Mouse (Mus musculus): ENCODE results near the gene Ddr1. TPM values are rescaled to one million over a fixed set of nuclear protein-coding genes. Genes with fewer than 3 reads are reported as not detected.

Ddr1 gene
- polyA plus RNA-seq, 1 experiment from 2014 or later = 50.6 TPM

DNA sequence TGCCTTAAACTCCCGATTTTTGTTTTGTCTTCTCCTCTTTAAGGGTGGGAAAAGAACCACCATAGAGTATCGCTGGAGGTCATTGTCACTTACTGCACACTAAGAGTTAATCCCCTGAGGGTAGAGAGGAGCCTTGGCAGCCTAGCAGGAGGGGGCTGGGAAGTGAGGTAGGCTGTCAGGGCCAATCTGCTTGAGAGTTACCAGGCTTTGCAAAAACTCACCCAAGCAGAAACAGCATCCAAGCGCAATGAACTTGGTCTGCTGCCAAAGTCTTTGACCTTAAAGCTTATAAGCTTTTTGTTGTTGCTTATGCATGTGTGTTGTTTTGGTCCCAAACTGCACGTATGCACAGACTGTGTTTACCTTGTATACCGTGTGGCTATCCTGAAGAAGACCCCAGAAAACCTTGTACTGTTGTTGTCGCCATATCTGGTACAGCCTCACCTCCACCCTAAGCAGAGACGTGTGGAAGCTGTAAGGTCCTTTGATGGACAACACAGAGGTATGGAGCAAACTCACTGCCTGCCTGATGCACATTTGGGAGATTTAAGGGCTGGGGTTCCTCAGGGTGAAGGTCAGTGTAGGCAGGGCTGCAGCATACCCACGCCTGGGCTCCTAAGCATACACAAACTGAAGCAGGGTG is 6.4 kb upstream of the Ddr1 start:
- Histone ChIP-seq H3K9ac (replicated peaks; ENCODE audit: low read depth, low read length) (no peak overlapping the region), H3K9me3 (ENCODE audit: control insufficient read depth, low read depth, low read length) (no peaks in the 10 kb centered on the region), H3K4me2 (replicated peaks; ENCODE audit: low read depth, low read length) (no peak overlapping the region), H3K4me1 (ENCODE audit: control insufficient read depth, insufficient read depth, low read length) (peaks cover 13% of the 10 kb centered on the region), H3K4me3 (ENCODE audit: low read depth, low read length) (no peak overlapping the region), H3K27me3 (ENCODE audit: control insufficient read depth, insufficient read depth, low read length) (no peaks in the 10 kb centered on the region), H3K27ac (ENCODE audit: low read length) (peak overlapping the region; percentile 55; the same call in 1 of the 2 replicates), H3K36me3 (ENCODE audit: control insufficient read depth, insufficient read depth, low read length) (no peaks in the 10 kb centered on the region)
- 33% methylated on average over 8 of the region's 8 CpGs for WGBS
- peak; percentile 42; the same call in 1 of the 2 replicates for ATAC-seq (ENCODE audit: insufficient number of reproducible peaks, insufficient read depth, low FRiP score, low read depth)

DNA sequence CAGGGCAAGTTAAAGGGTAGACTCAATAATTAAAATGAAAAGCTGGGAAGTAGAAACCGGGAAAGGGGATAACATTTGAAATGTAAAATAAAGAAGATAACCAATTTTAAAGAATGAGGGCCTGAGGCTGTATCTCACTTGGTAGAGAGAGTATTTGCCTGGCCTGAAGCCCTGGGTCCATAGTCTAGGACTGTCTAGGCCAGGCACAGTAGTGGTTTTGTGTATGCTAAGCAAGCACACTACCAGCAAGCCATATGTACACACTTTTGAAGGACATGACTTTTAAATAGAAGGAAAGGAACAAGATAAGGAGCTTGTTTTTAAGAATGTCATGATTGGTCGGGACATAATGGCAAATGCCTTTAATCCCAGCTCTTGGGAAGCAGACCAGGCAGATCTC is 4.2 kb upstream of the Ddr1 start:
- no peak overlapping the region for H3K9ac ChIP-seq (replicated peaks; ENCODE audit: low read depth, low read length)
- no peaks in the 10 kb centered on the region for H3K27me3 ChIP-seq (ENCODE audit: control insufficient read depth, insufficient read depth, low read length)
- peaks cover 13% of the 10 kb centered on the region for H3K4me1 ChIP-seq (ENCODE audit: control insufficient read depth, insufficient read depth, low read length)
- H3K4me2 ChIP-seq (replicated peaks; ENCODE audit: low read depth, low read length) = no peak overlapping the region
- H3K4me3 ChIP-seq (ENCODE audit: low read depth, low read length) = no peak overlapping the region
- no peak for ATAC-seq (ENCODE audit: insufficient number of reproducible peaks, insufficient read depth, low FRiP score, low read depth)
- H3K36me3 ChIP-seq (ENCODE audit: control insufficient read depth, insufficient read depth, low read length) = no peaks in the 10 kb centered on the region
- H3K9me3 ChIP-seq (ENCODE audit: control insufficient read depth, low read depth, low read length) = no peaks in the 10 kb centered on the region
- no peak overlapping the region for H3K27ac ChIP-seq (ENCODE audit: low read length)
- WGBS = 61% methylated on average over 2 of the region's 2 CpGs

DNA sequence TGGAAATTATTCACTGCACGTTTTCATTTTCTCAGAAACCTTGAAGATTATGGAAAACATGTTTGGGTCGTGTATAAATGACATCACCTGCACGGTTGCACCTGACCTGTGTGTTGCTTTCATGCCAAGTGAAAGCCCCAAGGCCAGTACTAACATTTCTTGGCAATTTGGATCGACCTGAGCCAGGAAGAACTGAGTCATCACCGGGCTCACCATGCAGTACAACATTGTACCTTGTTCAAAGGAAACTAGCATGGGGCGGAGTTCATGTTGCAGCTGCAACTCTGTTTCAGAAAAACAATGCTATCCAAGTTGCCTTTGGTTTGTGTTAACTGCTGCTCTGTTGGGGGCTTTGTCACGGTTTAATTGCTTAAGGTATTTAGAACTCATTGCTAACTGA is 3.5 kb upstream of the Ddr1 start:
- no peak overlapping the region for H3K9ac ChIP-seq (replicated peaks; ENCODE audit: low read depth, low read length)
- H3K27me3 ChIP-seq (ENCODE audit: control insufficient read depth, insufficient read depth, low read length) = no peaks in the 10 kb centered on the region
- H3K4me2 ChIP-seq (replicated peaks; ENCODE audit: low read depth, low read length) = no peak overlapping the region
- H3K4me3 ChIP-seq (ENCODE audit: low read depth, low read length) = no peak overlapping the region
- H3K9me3 ChIP-seq (ENCODE audit: control insufficient read depth, low read depth, low read length) = no peaks in the 10 kb centered on the region
- no peaks in the 10 kb centered on the region for H3K36me3 ChIP-seq (ENCODE audit: control insufficient read depth, insufficient read depth, low read length)
- WGBS = 69% methylated on average over 7 of the region's 7 CpGs
- H3K4me1 ChIP-seq (ENCODE audit: control insufficient read depth, insufficient read depth, low read length) = peaks cover 15% of the 10 kb centered on the region
- no peak for ATAC-seq (ENCODE audit: insufficient number of reproducible peaks, insufficient read depth, low FRiP score, low read depth)
- H3K27ac ChIP-seq (ENCODE audit: low read length) = no peak overlapping the region

DNA sequence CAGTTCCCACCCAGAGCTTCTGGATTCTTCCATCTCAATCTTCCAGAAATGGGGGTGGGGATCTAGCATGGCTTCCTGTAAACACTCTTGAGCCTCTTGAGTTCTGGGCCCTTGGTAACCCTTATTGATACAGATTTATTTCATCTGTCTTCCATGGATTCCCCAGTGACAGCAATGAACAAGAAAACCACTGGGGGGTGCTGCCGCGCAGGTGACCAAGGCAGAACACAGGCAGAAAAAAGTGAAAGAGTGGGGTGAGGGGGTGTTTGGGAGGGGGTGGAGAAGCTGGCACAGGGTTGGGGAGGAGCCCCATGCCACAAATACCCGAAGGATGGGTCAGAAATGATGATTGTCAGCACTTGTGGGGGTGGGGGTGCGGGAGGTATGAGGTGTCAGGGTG is 1.4 kb upstream of the Ddr1 start:
- H3K4me2 ChIP-seq (replicated peaks; ENCODE audit: low read depth, low read length) = no peak overlapping the region
- no peak for ATAC-seq (ENCODE audit: insufficient number of reproducible peaks, insufficient read depth, low FRiP score, low read depth)
- peak overlapping the region; percentile 95; the same call in 1 of the 2 replicates for H3K27ac ChIP-seq (ENCODE audit: low read length)
- H3K27me3 ChIP-seq (ENCODE audit: control insufficient read depth, insufficient read depth, low read length) = no peaks in the 10 kb centered on the region
- 27% methylated on average over 4 of the region's 4 CpGs for WGBS
- no peaks in the 10 kb centered on the region for H3K36me3 ChIP-seq (ENCODE audit: control insufficient read depth, insufficient read depth, low read length)
- H3K9ac ChIP-seq (replicated peaks; ENCODE audit: low read depth, low read length) = no peak overlapping the region
- H3K4me3 ChIP-seq (ENCODE audit: low read depth, low read length) = no peak overlapping the region
- no peaks in the 10 kb centered on the region for H3K9me3 ChIP-seq (ENCODE audit: control insufficient read depth, low read depth, low read length)
- peaks cover 16% of the 10 kb centered on the region for H3K4me1 ChIP-seq (ENCODE audit: control insufficient read depth, insufficient read depth, low read length)

DNA sequence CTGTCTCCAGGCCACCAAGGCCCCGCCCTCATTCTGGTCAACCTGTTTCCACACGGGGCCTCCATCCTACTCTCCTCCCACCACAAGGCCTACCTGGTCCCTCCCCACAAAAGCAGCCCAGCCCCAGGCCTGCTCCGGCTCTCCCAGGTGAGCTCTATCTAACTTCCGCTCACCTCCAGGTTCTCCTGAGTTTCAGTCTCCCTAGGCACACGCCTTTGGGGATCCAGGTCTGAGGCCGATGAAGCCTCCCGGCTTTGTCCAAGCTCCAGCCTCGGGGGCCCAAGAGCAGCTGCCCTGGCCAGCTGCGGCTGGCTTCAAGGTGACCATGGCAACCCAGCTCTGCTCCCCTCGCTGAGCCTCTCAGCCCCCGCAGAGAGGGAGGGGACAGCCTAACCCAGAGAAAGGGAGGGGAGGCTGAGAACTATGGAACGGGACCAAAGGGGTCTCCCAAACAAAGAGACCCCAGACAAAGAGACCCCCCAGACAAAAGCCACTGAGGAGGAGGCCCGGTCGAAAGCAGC is 610 bp downstream of the Ddr1 start:
- peak overlapping the region; percentile 31; the same call in 1 of the 2 replicates for H3K9ac ChIP-seq (replicated peaks; ENCODE audit: low read depth, low read length)
- no peaks in the 10 kb centered on the region for H3K27me3 ChIP-seq (ENCODE audit: control insufficient read depth, insufficient read depth, low read length)
- no peaks in the 10 kb centered on the region for H3K9me3 ChIP-seq (ENCODE audit: control insufficient read depth, low read depth, low read length)
- H3K4me2 ChIP-seq (replicated peaks; ENCODE audit: low read depth, low read length) = peak overlapping the region; percentile 64
- H3K36me3 ChIP-seq (ENCODE audit: control insufficient read depth, insufficient read depth, low read length) = no peaks in the 10 kb centered on the region; the same call in 1 of the 2 replicates
- H3K4me3 ChIP-seq (ENCODE audit: low read depth, low read length) = peak overlapping the region; percentile 30
- peak overlapping the region; percentile 95 for H3K27ac ChIP-seq (ENCODE audit: low read length)
- peak; percentile 46; the same call in 1 of the 2 replicates for ATAC-seq (ENCODE audit: insufficient number of reproducible peaks, insufficient read depth, low FRiP score, low read depth)
- WGBS = 2% methylated on average over 14 of the region's 14 CpGs
- H3K4me1 ChIP-seq (ENCODE audit: control insufficient read depth, insufficient read depth, low read length) = peaks cover 20% of the 10 kb centered on the region

DNA sequence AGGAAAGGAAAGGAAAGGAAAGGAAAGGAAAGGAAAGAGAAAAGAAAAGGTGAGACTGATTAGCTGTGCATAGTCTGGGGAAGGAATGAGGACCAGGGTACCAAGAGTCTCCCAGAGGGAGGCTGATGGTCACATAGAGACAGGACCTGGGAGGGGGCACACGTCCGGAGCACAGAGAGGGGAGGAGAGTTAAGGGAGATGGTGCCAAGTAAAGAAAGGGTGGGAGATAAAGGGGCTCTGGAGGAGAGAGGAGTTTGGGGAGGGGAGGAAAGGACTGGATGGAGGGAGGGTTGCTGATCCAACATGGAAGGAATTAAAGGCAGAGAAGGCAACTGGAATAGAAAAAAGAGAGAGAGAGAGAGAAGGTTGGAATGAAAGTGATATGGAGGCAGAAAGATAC is 1.4 kb downstream of the Ddr1 start:
- Histone ChIP-seq H3K9ac (replicated peaks; ENCODE audit: low read depth, low read length) (peak overlapping the region; percentile 69; the same call in 1 of the 2 replicates), H3K4me3 (ENCODE audit: low read depth, low read length) (peak overlapping the region; percentile 61; the same call in 1 of the 2 replicates), H3K4me2 (replicated peaks; ENCODE audit: low read depth, low read length) (peak overlapping the region; percentile 79), H3K27me3 (ENCODE audit: control insufficient read depth, insufficient read depth, low read length) (no peaks in the 10 kb centered on the region), H3K9me3 (ENCODE audit: control insufficient read depth, low read depth, low read length) (no peaks in the 10 kb centered on the region), H3K27ac (ENCODE audit: low read length) (peak overlapping the region; percentile 95), H3K4me1 (ENCODE audit: control insufficient read depth, insufficient read depth, low read length) (peaks cover 25% of the 10 kb centered on the region), H3K36me3 (ENCODE audit: control insufficient read depth, insufficient read depth, low read length) (no peaks in the 10 kb centered on the region; the same call in 1 of the 2 replicates)
- WGBS = 13% methylated on average over 2 of the region's 2 CpGs
- no peak for ATAC-seq (ENCODE audit: insufficient number of reproducible peaks, insufficient read depth, low FRiP score, low read depth)

DNA sequence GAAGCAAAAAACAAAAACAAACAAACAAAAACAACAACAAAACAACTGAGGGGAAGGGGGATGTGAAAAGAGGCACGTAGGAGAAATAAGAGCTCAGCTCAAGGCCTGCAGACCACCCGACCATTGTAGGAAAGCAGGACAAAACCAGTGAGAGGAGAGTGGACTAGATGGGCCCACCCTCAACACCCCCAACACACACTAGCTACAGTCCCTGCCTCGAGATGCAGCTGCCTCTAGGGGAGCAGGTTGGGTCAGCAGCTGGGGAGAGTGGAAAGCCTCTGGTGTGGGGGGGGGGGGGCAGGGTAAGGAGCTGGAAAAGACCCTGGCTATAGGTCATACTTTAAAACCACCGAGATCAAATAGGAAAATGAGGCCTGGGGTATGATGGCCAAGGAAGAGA is 1.8 kb downstream of the Ddr1 start:
- 9% methylated on average over 4 of the region's 4 CpGs for WGBS
- Histone ChIP-seq H3K9me3 (ENCODE audit: control insufficient read depth, low read depth, low read length) (no peaks in the 10 kb centered on the region), H3K27me3 (ENCODE audit: control insufficient read depth, insufficient read depth, low read length) (no peaks in the 10 kb centered on the region), H3K4me3 (ENCODE audit: low read depth, low read length) (peak overlapping the region; percentile 61), H3K9ac (replicated peaks; ENCODE audit: low read depth, low read length) (peak overlapping the region; percentile 69; the same call in 1 of the 2 replicates), H3K36me3 (ENCODE audit: control insufficient read depth, insufficient read depth, low read length) (no peaks in the 10 kb centered on the region; the same call in 1 of the 2 replicates), H3K4me2 (replicated peaks; ENCODE audit: low read depth, low read length) (peak overlapping the region; percentile 79), H3K27ac (ENCODE audit: low read length) (peak overlapping the region; percentile 95), H3K4me1 (ENCODE audit: control insufficient read depth, insufficient read depth, low read length) (peaks cover 27% of the 10 kb centered on the region)
- ATAC-seq (ENCODE audit: insufficient number of reproducible peaks, insufficient read depth, low FRiP score, low read depth) = no peak

DNA sequence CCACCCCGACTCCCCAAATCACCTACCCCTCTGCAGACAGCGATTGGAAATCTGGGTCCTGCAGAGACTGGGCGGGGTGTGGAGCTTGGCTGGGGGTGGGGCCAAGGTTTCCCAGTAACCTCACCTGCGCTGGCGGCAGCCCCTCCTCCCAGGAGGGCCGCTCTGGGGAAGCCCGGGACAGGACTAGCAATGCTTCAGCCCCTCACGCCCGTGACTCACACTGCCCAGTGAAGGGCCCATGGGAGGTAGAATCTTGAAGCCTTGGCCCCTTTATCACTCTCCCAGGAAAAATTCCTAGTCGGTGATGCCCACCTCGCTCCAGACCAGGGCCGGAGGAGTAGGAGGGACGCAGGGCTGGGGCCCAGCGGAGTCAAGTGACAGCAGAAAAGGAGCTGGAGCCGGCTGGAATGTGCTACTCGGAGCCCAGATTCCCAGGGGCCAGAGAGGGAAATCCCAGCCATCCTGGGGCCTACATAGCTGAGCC is 2.4 kb downstream of the Ddr1 start:
- peak; percentile 28 for ATAC-seq (ENCODE audit: insufficient number of reproducible peaks, insufficient read depth, low FRiP score, low read depth)
- no peaks in the 10 kb centered on the region; the same call in 1 of the 2 replicates for H3K36me3 ChIP-seq (ENCODE audit: control insufficient read depth, insufficient read depth, low read length)
- whole genome bisulfite sequencing = 3% methylated on average over 15 of the region's 16 CpGs
- H3K4me1 ChIP-seq (ENCODE audit: control insufficient read depth, insufficient read depth, low read length) = peaks cover 33% of the 10 kb centered on the region
- peak overlapping the region; percentile 61 for H3K4me3 ChIP-seq (ENCODE audit: low read depth, low read length)
- peak overlapping the region; percentile 95 for H3K27ac ChIP-seq (ENCODE audit: low read length)
- no peaks in the 10 kb centered on the region for H3K9me3 ChIP-seq (ENCODE audit: control insufficient read depth, low read depth, low read length)
- H3K9ac ChIP-seq (replicated peaks; ENCODE audit: low read depth, low read length) = peak overlapping the region; percentile 69
- peak overlapping the region; percentile 79 for H3K4me2 ChIP-seq (replicated peaks; ENCODE audit: low read depth, low read length)
- no peaks in the 10 kb centered on the region for H3K27me3 ChIP-seq (ENCODE audit: control insufficient read depth, insufficient read depth, low read length)
